Mouse (Mus musculus) forebrain, postnatal 0 days (tissue): ENCODE data around the gene Actr8. TPM values are rescaled to one million over a fixed set of nuclear protein-coding genes. Genes with fewer than 3 reads are reported as not detected.

Source experiments
- ATAC-seq: fragments of 200-750 bp; cut with Nextera tagmentation; 2 replicates; pipeline ENCODE4 v1.8.0; 2017; ENCODE audit warnings: mild to moderate bottlenecking, moderate library complexity
- DNase-seq: peaks from one replicate; pipeline ENCODE4 v3.0.0-alpha.2; 2015
- H3K27ac ChIP-seq: fragments of 300-500 bp; sonication (generic); 2 replicates; pipeline ENCODE4 v1.5.1; 2014; ENCODE audit warnings: low read depth, mild to moderate bottlenecking, antibody characterized with exemption, low read length, moderate library complexity, mixed read lengths
- H3K27me3 ChIP-seq: fragments of 300-500 bp; sonication (generic); 2 replicates; pipeline ENCODE4 v1.6.1; 2014; ENCODE audit warnings: mild to moderate bottlenecking, low read length, mixed read lengths; ENCODE audit not compliant: insufficient read depth
- H3K36me3 ChIP-seq: fragments of 300-500 bp; sonication (generic); 2 replicates; pipeline ENCODE4 v1.6.1; 2014; ENCODE audit warnings: mild to moderate bottlenecking, moderate library complexity; ENCODE audit not compliant: insufficient read depth
- H3K4me1 ChIP-seq: fragments of 300-500 bp; sonication (generic); 2 replicates; pipeline ENCODE4 v1.6.1; 2014; ENCODE audit warnings: antibody characterized with exemption; ENCODE audit not compliant: insufficient read depth
- H3K4me2 ChIP-seq: fragments of 300-500 bp; sonication (generic); 2 replicates; pipeline ENCODE4 v1.6.1; 2014; ENCODE audit warnings: low read depth, mild to moderate bottlenecking, moderate library complexity
- H3K4me3 ChIP-seq: fragments of 300-500 bp; sonication (generic); 2 replicates; pipeline ENCODE4 v1.5.1; 2014; ENCODE audit warnings: low read depth, low read length, mixed read lengths
- H3K9ac ChIP-seq: fragments of 300-500 bp; sonication (generic); 2 replicates; pipeline ENCODE4 v1.6.1; 2014; ENCODE audit warnings: mild to moderate bottlenecking
- H3K9me3 ChIP-seq: fragments of 300-500 bp; sonication (generic); 2 replicates; pipeline ENCODE4 v1.6.1; 2016; ENCODE audit warnings: low read length
- CTCF ChIP-seq: sonication (generic); IDR thresholded peaks from 2 replicates; pipeline ENCODE4 v1.5.1; 2016; ENCODE audit warnings: antibody characterized with exemption, control low read depth, low read depth
- WGBS: fragments of 180-500 bp; shearing (Covaris S2); extraction: QIAGEN DNeasy Blood & Tissue Kit; methylation state at CpG from one replicate; pipeline ENCODE4 v1.1.7; 2014; 5-methylcytosine and 5-hydroxymethylcytosine counted together
- polyA plus RNA-seq: library from polyadenylated mRNA; unstranded; fragments of >200 nt; fragmentation: Nextera tagmentation; extraction: Ambion mirVana; gene quantifications from 2 replicates; pipeline ENCODE4 v1.2.1, GENCODE M21; 2015
- total RNA-seq: library from RNA; depleted of rRNA; stranded (reverse); fragments of >200 nt; gene quantifications from 2 replicates; pipeline ENCODE4 v1.2.3, GENCODE M21; 2014

Gene Actr8
- total and polyA plus RNA-seq, 2 experiments from 2014 or later = 49.2 to 68.6 TPM

DNA sequence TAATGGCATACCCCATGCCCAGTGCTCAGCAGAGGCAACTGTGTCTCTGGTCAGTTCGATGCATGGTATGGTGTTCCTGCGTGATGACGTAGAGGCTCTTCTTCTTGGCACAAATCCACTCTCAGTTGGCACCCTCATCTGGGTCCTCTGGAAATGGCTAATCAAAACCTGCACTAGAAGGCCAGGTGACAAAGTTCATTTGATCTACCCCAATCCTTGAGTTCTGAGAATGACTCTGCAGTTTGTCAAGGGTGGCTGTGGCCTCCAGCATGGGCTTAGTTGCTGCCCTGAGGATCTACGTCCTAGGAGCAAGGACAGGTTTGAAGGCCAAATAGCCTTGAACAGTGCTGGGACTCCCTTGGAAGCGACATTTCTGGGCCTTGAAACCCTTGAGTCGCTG, 40.7 kb downstream of the Actr8 start:
- no peaks in the 10 kb centered on the region for H3K9me3 ChIP-seq
- no peak overlapping the region for H3K9ac ChIP-seq
- no peak overlapping the region for H3K4me3 ChIP-seq
- no peak overlapping the region for H3K27ac ChIP-seq
- no peak overlapping the region for H3K4me2 ChIP-seq
- DNase-seq = no peak
- H3K4me1 ChIP-seq = no peaks in the 10 kb centered on the region
- TF ChIP-seq CTCF = no peak
- no peak for ATAC-seq
- H3K36me3 ChIP-seq = no peaks in the 10 kb centered on the region
- 94% methylated on average over 6 of the region's 6 CpGs for WGBS
- no peaks in the 10 kb centered on the region for H3K27me3 ChIP-seq

GRCm38 (mm10) chr14:30019375-30019774, 41.2 kb downstream of the Actr8 start:
- Histone ChIP-seq H3K36me3 (no peaks in the 10 kb centered on the region), H3K9ac (no peak overlapping the region), H3K4me2 (no peak overlapping the region), H3K9me3 (no peaks in the 10 kb centered on the region), H3K27me3 (no peaks in the 10 kb centered on the region), H3K4me1 (no peaks in the 10 kb centered on the region), H3K27ac (no peak overlapping the region), H3K4me3 (no peak overlapping the region)
- no peak for TF ChIP-seq CTCF
- WGBS = 94% methylated on average over 8 of the region's 8 CpGs
- no peak for ATAC-seq
- no peak for DNase-seq

DNA sequence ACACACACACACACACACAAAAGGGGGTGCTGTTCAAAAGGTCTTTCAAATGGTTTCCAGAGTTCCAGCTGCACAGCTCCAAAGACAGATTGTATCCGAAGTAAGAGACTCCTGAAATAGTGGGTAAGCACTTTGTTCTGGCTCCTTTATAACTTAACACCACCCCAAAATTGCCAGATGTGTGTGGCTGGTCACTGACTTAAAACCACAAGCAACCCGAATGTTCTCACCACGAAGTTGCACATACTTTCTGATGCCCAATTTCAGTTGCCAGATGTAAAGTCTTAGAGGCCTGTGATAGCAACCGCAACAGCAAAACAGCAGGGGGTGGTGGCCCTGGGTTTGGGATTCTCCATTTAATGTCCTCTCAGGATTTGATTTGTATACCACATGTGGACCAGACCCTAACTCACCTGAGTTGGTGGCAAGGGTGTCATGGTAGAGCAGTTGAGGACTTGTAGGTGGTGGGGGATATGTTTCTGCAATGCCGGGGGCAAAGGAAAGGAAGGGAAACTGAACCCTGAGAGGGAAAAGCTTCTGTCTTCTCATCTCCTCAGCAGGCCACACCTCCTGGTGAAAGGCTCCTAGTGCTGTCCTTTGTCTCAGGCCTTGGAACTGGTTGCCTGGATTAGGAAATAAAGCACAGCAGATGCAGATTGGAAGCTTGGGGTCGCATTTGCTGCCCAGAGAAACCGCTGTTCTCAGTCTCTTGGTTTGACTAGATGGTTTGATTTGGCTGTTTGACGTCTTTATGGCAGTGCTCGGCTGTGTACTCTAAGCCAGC, 41.8 kb downstream of the Actr8 start:
- DNase-seq = no peak
- H3K9me3 ChIP-seq = no peaks in the 10 kb centered on the region
- H3K4me3 ChIP-seq = no peak overlapping the region
- 44% methylated on average over 9 of the region's 9 CpGs for WGBS
- H3K4me2 ChIP-seq = no peak overlapping the region
- H3K4me1 ChIP-seq = no peaks in the 10 kb centered on the region
- ATAC-seq = no peak
- H3K9ac ChIP-seq = no peak overlapping the region
- H3K27ac ChIP-seq = no peak overlapping the region
- no peaks in the 10 kb centered on the region for H3K36me3 ChIP-seq
- no peaks in the 10 kb centered on the region for H3K27me3 ChIP-seq
- no peak for TF ChIP-seq CTCF

DNA sequence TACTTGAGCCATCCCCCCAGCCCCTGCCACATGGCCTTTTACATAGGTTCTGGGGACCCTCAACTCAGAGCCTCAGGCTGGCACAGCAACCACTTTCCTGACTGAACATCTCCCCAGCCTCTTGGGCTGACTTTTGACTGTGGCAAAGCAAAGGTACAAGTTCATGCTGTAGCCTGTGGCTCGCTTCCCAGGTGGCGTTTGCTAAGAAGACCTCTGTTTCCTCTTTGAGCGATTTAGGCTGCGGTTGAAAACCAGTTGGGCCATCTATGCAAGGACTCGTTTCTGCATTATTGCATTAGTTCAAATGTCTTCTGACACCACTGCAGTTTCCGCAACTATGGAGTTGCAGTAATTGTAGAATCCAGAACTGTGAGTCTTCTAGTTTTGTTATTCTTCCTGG, 44.3 kb downstream of the Actr8 start:
- 93% methylated on average over 6 of the region's 6 CpGs for WGBS
- TF ChIP-seq CTCF = no peak
- no peak for ATAC-seq

DNA sequence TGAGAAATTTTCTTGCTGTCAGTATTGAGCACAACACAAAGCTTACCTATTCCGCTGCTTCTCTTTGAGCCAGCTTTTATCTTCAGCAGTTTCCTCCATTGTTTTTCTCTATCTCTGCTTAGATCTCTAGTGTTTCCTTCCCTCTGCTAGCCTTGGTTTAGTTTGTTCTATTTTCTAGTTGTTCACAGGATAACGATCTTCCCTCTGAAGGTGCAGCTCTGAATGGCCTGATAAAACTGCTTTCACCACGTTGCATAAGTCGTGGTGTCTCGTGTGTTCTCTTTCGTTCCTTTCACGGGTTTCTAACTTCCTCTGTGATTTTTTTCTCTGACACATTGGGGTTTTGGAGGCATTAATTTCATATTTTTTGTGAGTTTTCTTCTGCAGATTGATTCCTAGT, 46.2 kb downstream of the Actr8 start:
- TF ChIP-seq CTCF = no peak
- no peak overlapping the region for H3K9ac ChIP-seq
- H3K4me3 ChIP-seq = no peak overlapping the region
- WGBS = 42% methylated on average over 7 of the region's 7 CpGs
- H3K36me3 ChIP-seq = no peaks in the 10 kb centered on the region
- no peak for ATAC-seq
- DNase-seq = no peak
- no peak overlapping the region for H3K4me2 ChIP-seq
- H3K27me3 ChIP-seq = no peaks in the 10 kb centered on the region
- H3K4me1 ChIP-seq = no peaks in the 10 kb centered on the region
- no peak overlapping the region for H3K27ac ChIP-seq
- H3K9me3 ChIP-seq = no peaks in the 10 kb centered on the region

More for the DNA sequence above, 44.3 kb downstream of the Actr8 start:
- Histone ChIP-seq H3K4me1 (no peaks in the 10 kb centered on the region), H3K9ac (no peak overlapping the region), H3K27ac (no peak overlapping the region), H3K27me3 (no peaks in the 10 kb centered on the region), H3K9me3 (no peaks in the 10 kb centered on the region), H3K36me3 (no peaks in the 10 kb centered on the region), H3K4me2 (no peak overlapping the region), H3K4me3 (no peak overlapping the region)
- DNase-seq = no peak

GRCm38 (mm10) chr14:30027378-30027777, 49.2 kb downstream of the Actr8 start:
- Histone ChIP-seq H3K27me3 (no peaks in the 10 kb centered on the region), H3K27ac (no peak overlapping the region), H3K4me2 (no peak overlapping the region), H3K4me3 (no peak overlapping the region), H3K4me1 (no peaks in the 10 kb centered on the region), H3K36me3 (no peaks in the 10 kb centered on the region), H3K9me3 (no peaks in the 10 kb centered on the region), H3K9ac (no peak overlapping the region)
- TF ChIP-seq CTCF = no peak; the same call in 1 of the 2 replicates
- no peak for ATAC-seq
- no peak for DNase-seq
- WGBS = 50% methylated on average over 2 of the region's 2 CpGs

GRCm38 (mm10) chr14:30033405-30033804, 55.3 kb downstream of the Actr8 start:
- H3K4me3 ChIP-seq = no peak overlapping the region
- TF ChIP-seq CTCF = no peak
- H3K4me1 ChIP-seq = no peaks in the 10 kb centered on the region
- peaks cover 10% of the 10 kb centered on the region; the same call in 1 of the 2 replicates for H3K36me3 ChIP-seq
- no peak overlapping the region for H3K27ac ChIP-seq
- H3K4me2 ChIP-seq = no peak overlapping the region
- H3K9me3 ChIP-seq = no peaks in the 10 kb centered on the region
- H3K27me3 ChIP-seq = no peaks in the 10 kb centered on the region
- DNase-seq (no peak), ATAC-seq (no peak)
- WGBS = 69% methylated on average over 8 of the region's 8 CpGs
- no peak overlapping the region for H3K9ac ChIP-seq
